Mouse (Mus musculus): ENCODE measurements around the gene Fam126a. TPM values are rescaled to one million over a fixed set of nuclear protein-coding genes. Genes with fewer than 3 reads are reported as not detected.

Fam126a gene
- polyA plus RNA-seq, 1 experiment from 2014 or later, result 18.0 TPM

DNA sequence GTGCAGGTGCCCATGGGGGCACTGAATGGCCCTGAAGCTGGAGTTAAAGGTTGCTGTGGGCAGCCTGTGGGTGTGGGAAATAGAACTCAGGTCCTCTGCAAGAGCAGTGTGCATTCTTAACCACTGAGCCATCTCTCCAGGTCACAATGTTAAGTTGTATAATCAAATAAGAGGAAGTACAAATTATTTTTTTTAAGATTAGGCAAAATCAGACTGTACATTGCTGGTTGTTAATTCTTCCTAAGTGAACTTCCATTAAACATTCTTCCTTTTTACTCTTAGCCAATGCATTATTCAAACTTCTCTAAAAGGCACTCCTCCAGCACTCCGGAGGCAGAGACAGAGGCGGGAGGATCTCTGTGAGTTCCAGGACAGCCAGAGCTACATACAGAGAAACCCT is 7.7 kb upstream of the Fam126a start:
- no peaks in the 10 kb centered on the region for H3K4me1 ChIP-seq
- no peaks in the 10 kb centered on the region for H3K27me3 ChIP-seq (replicated peaks)
- H3K4me2 ChIP-seq, result no peak overlapping the region
- no peaks in the 10 kb centered on the region for H3K36me3 ChIP-seq
- no peak overlapping the region for H3K9ac ChIP-seq
- no peak overlapping the region for H3K27ac ChIP-seq
- no peak for ATAC-seq (ENCODE audit: insufficient read depth, low FRiP score, low read depth)
- 96% methylated on average over 2 of the region's 2 CpGs for WGBS
- no peaks in the 10 kb centered on the region for H3K9me3 ChIP-seq
- H3K4me3 ChIP-seq (replicated peaks), result no peak overlapping the region

- H3K4me2 ChIP-seq, result no peak overlapping the region
- no peaks in the 10 kb centered on the region for H3K27me3 ChIP-seq (replicated peaks)
- no peak overlapping the region for H3K4me3 ChIP-seq (replicated peaks)
- H3K27ac ChIP-seq, result no peak overlapping the region
- H3K9ac ChIP-seq, result no peak overlapping the region
- H3K9me3 ChIP-seq, result no peaks in the 10 kb centered on the region
- no peak for ATAC-seq (ENCODE audit: insufficient read depth, low FRiP score, low read depth)
- no peaks in the 10 kb centered on the region for H3K4me1 ChIP-seq
- WGBS, result 75% methylated on average over 6 of the region's 6 CpGs
- H3K36me3 ChIP-seq, result no peaks in the 10 kb centered on the region
Measured at GRCm38 (mm10) chr5:24036731-24037130, 6.2 kb upstream of the Fam126a start.

GRCm38 (mm10) chr5:24034970-24035369 is 4.5 kb upstream of the Fam126a start:
- no peak overlapping the region for H3K27ac ChIP-seq
- H3K4me2 ChIP-seq, result no peak overlapping the region
- 42% methylated on average over 3 of the region's 3 CpGs for WGBS
- ATAC-seq (ENCODE audit: insufficient read depth, low FRiP score, low read depth), result no peak
- H3K4me3 ChIP-seq (replicated peaks), result no peak overlapping the region
- no peaks in the 10 kb centered on the region for H3K9me3 ChIP-seq
- no peaks in the 10 kb centered on the region for H3K36me3 ChIP-seq
- no peak overlapping the region for H3K9ac ChIP-seq
- H3K4me1 ChIP-seq, result no peaks in the 10 kb centered on the region
- H3K27me3 ChIP-seq (replicated peaks), result no peaks in the 10 kb centered on the region

GRCm38 (mm10) chr5:24034091-24034490 is 3.6 kb upstream of the Fam126a start:
- Histone ChIP-seq H3K27ac (no peak overlapping the region), H3K4me3 (replicated peaks) (no peak overlapping the region), H3K4me1 (no peaks in the 10 kb centered on the region; the same call in 1 of the 2 replicates), H3K4me2 (no peak overlapping the region), H3K9me3 (no peaks in the 10 kb centered on the region), H3K9ac (no peak overlapping the region), H3K27me3 (replicated peaks) (no peaks in the 10 kb centered on the region), H3K36me3 (no peaks in the 10 kb centered on the region)
- 95% methylated on average over 1 of the region's 1 CpGs for WGBS
- no peak for ATAC-seq (ENCODE audit: insufficient read depth, low FRiP score, low read depth)

GRCm38 (mm10) chr5:24029946-24030578 is 428 bp downstream of the Fam126a start:
- H3K4me2 ChIP-seq, result peak overlapping the region; percentile 97
- WGBS, result 0% methylated on average over 73 of the region's 73 CpGs
- peak overlapping the region; percentile 77 for H3K27ac ChIP-seq
- peak; percentile 50 for ATAC-seq (ENCODE audit: insufficient read depth, low FRiP score, low read depth)
- H3K27me3 ChIP-seq (replicated peaks), result no peaks in the 10 kb centered on the region
- H3K4me3 ChIP-seq (replicated peaks), result peak overlapping the region; percentile 91
- H3K9ac ChIP-seq, result peak overlapping the region; percentile 62
- no peaks in the 10 kb centered on the region; the same call in 1 of the 2 replicates for H3K4me1 ChIP-seq
- H3K9me3 ChIP-seq, result no peaks in the 10 kb centered on the region
- no peaks in the 10 kb centered on the region for H3K36me3 ChIP-seq

DNA sequence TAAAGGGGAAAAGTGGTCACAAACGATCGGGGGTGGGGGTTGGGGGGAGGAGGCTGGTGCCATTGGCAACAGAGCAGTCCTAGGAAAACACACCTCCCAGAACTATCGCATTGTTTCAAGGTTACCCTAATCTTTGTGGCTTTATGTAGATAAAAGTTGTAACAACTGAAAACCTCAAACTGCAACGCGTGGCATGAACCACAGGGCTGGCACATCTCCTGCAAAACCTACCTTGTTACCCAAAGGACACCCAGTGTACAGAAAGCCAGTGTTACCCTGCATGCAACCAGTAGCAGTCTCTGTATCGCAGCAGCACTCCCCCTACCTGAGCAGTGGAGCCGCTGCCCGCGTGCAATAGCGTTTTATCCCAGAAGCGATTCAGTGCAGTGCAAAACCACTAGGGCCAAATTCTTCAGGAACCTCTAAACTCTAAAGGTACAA is 1.1 kb downstream of the Fam126a start:
- Histone ChIP-seq H3K9ac (peak overlapping the region; percentile 62), H3K9me3 (no peaks in the 10 kb centered on the region), H3K27me3 (replicated peaks) (no peaks in the 10 kb centered on the region), H3K4me2 (peak overlapping the region; percentile 97), H3K36me3 (no peaks in the 10 kb centered on the region), H3K4me1 (no peaks in the 10 kb centered on the region; the same call in 1 of the 2 replicates), H3K27ac (no peak overlapping the region; the same call in 1 of the 2 replicates), H3K4me3 (replicated peaks) (peak overlapping the region; percentile 91)
- peak; percentile 40 for ATAC-seq (ENCODE audit: insufficient read depth, low FRiP score, low read depth)
- WGBS, result 3% methylated on average over 11 of the region's 11 CpGs

GRCm38 (mm10) chr5:24024957-24025356 is 5.5 kb downstream of the Fam126a start:
- ATAC-seq (ENCODE audit: insufficient read depth, low FRiP score, low read depth), result no peak
- Histone ChIP-seq H3K4me2 (no peak overlapping the region), H3K4me1 (peaks cover 2% of the 10 kb centered on the region; the same call in 1 of the 2 replicates), H3K27me3 (replicated peaks) (no peaks in the 10 kb centered on the region), H3K9ac (no peak overlapping the region), H3K4me3 (replicated peaks) (no peak overlapping the region), H3K27ac (no peak overlapping the region), H3K36me3 (no peaks in the 10 kb centered on the region), H3K9me3 (no peaks in the 10 kb centered on the region)
- 38% methylated on average over 3 of the region's 3 CpGs for WGBS

DNA sequence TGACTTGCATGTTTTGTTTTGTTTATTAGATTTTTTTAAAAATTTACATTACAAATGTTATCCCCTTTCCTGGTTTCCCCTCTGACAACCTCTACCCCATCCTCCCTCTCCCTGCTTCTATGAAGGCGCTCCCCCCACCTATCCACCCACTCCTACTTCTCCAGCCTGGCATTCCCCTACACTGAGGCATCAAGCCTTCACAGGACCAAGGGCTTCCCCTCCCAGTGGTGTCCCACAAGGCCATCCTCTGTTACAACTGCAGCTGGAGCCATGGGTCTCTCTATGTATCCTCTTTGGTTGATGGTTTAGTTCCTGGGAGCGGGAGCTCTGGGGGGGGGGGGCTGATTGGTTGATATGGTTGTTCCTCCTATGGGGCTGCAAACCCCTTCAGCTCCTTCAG is 7.3 kb downstream of the Fam126a start:
- 0 out of 2 replicates have a peak, but pooled peaks cover 2% of the 10 kb centered on the region for H3K4me1 ChIP-seq
- H3K9me3 ChIP-seq, result no peaks in the 10 kb centered on the region
- no peaks in the 10 kb centered on the region for H3K27me3 ChIP-seq (replicated peaks)
- WGBS, result 97% methylated on average over 2 of the region's 2 CpGs
- ATAC-seq (ENCODE audit: insufficient read depth, low FRiP score, low read depth), result no peak
- no peak overlapping the region for H3K4me2 ChIP-seq
- H3K27ac ChIP-seq, result no peak overlapping the region
- H3K36me3 ChIP-seq, result no peaks in the 10 kb centered on the region
- H3K4me3 ChIP-seq (replicated peaks), result no peak overlapping the region
- H3K9ac ChIP-seq, result no peak overlapping the region

DNA sequence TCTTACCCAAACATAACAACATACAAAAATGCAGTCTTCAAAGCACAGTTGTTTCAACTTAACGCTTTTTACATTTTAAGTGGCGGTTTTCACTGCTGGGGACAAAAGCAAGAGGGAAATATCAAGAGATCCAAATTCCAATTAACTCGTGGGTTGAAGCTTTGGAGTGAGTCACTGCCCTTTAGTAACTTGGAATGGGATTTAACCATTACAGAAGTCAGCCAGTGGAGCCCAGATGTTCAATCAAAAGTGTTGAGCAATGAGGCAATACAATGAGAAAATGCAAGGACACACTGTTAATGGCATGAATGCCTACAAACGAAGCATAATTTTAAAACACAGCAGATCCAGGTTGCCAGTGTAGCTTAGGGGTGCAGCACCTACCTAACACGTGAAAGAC is 8.8 kb downstream of the Fam126a start:
- no peak overlapping the region for H3K4me2 ChIP-seq
- H3K4me3 ChIP-seq (replicated peaks), result no peak overlapping the region
- no peaks in the 10 kb centered on the region for H3K36me3 ChIP-seq
- 0 out of 2 replicates have a peak, but pooled peaks cover 2% of the 10 kb centered on the region for H3K4me1 ChIP-seq
- WGBS, result 76% methylated on average over 5 of the region's 5 CpGs
- H3K27me3 ChIP-seq (replicated peaks), result no peaks in the 10 kb centered on the region
- H3K9ac ChIP-seq, result no peak overlapping the region
- ATAC-seq (ENCODE audit: insufficient read depth, low FRiP score, low read depth), result no peak
- no peaks in the 10 kb centered on the region for H3K9me3 ChIP-seq
- no peak overlapping the region for H3K27ac ChIP-seq

DNA sequence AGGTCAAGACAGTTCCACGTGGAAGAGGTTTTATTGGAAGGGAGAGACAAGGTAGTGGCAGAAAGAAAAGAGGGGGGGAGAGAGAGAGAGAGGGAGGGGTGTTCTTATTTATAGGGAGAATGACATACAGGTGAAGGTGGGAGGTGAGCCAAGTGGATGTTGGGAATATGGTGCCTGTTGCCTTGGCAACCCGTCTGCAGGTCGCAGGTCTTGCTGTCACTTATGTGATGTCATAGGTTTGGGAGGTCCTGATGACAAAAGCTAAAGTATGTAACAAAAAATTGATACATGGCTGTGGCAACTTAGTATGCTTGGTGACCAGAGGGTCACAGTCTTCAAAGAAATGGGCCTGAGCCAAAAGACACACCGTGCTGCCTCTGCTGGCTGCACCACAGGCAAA is 10.1 kb downstream of the Fam126a start:
- Histone ChIP-seq H3K36me3 (no peaks in the 10 kb centered on the region), H3K27ac (no peak overlapping the region), H3K27me3 (replicated peaks) (no peaks in the 10 kb centered on the region), H3K4me1 (0 out of 2 replicates have a peak, but pooled peaks cover 2% of the 10 kb centered on the region), H3K9me3 (no peaks in the 10 kb centered on the region), H3K9ac (no peak overlapping the region), H3K4me3 (replicated peaks) (no peak overlapping the region), H3K4me2 (no peak overlapping the region)
- no peak for ATAC-seq (ENCODE audit: insufficient read depth, low FRiP score, low read depth)
- 81% methylated on average over 4 of the region's 4 CpGs for WGBS

DNA sequence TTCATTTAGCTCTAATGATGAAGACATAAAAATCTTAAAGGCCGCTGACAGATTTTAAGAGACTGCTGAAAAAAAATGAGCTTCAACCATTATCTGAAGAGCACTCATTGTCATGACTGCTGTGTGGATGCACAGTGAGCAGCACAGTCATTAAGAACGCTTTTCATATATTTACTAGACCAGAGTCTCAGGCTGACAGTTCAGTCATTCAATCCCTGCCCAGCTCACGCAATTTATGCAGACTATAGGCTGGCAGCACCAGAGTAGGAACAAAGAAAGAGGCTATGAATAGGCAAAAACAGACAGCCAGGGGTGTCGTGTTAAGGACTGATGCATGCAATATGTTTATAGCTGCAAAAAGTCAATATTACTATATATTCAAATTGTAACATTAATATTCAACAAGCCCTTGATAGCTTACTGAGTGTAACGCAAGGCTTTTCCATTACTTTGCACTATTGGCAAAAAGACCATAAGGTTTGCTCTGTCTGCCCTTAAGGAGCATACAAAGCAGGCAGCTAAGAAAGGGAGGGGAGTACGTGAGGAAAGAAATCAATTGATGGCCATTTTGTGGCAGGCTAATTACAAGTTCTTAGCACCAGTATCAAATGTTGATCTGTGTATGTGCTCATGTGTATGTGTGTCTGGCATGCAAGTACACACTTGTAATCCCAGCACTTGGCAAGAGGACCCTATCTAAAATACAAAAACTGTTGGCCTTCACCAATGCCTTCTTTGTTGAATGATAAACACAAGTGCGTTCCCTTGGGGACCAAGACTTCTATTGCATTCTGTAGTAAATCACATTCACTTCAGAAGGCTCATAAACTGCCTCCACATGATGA is 10.9 kb downstream of the Fam126a start:
- no peaks in the 10 kb centered on the region for H3K27me3 ChIP-seq (replicated peaks)
- WGBS, result 83% methylated on average over 7 of the region's 7 CpGs
- no peak for ATAC-seq (ENCODE audit: insufficient read depth, low FRiP score, low read depth)
- no peaks in the 10 kb centered on the region for H3K9me3 ChIP-seq
- no peaks in the 10 kb centered on the region for H3K36me3 ChIP-seq
- 0 out of 2 replicates have a peak, but pooled peaks cover 2% of the 10 kb centered on the region for H3K4me1 ChIP-seq
- H3K27ac ChIP-seq, result no peak overlapping the region
- no peak overlapping the region for H3K4me3 ChIP-seq (replicated peaks)
- H3K4me2 ChIP-seq, result no peak overlapping the region
- no peak overlapping the region for H3K9ac ChIP-seq

GRCm38 (mm10) chr5:24018621-24019261 is 11.7 kb downstream of the Fam126a start:
- H3K4me3 ChIP-seq (replicated peaks), result no peak overlapping the region
- H3K4me2 ChIP-seq, result no peak overlapping the region
- no peak overlapping the region for H3K9ac ChIP-seq
- ATAC-seq (ENCODE audit: insufficient read depth, low FRiP score, low read depth), result no peak
- H3K27me3 ChIP-seq (replicated peaks), result no peaks in the 10 kb centered on the region
- H3K9me3 ChIP-seq, result no peaks in the 10 kb centered on the region
- no peaks in the 10 kb centered on the region for H3K36me3 ChIP-seq
- 79% methylated on average over 7 of the region's 7 CpGs for WGBS
- no peak overlapping the region for H3K27ac ChIP-seq
- H3K4me1 ChIP-seq, result 0 out of 2 replicates have a peak, but pooled peaks cover 2% of the 10 kb centered on the region
